Mouse (Mus musculus): Measurements from ENCODE around the gene Gm47841. TPM values are rescaled to one million over a fixed set of nuclear protein-coding genes. Genes with fewer than 3 reads are reported as not detected.

Gene Gm47841
- total RNA-seq, 2 experiments from 2014 or later = not detected

- no peak for DNase-seq (ENCODE audit: low spot score in 2 of 2)
- intact Hi-C loops (cut with DNase I) = no loop called here
These were observed 4.7 kb upstream of the Gm47841 start for GRCm38 (mm10) chr15:101051869-101052268.

GRCm38 (mm10) chr15:101048338-101048896 is 1.2 kb upstream of the Gm47841 start:
- DNase-seq (ENCODE audit: low spot score in 2 of 2) = no peak
- intact Hi-C loops (cut with DNase I) = loop anchor here (5.0 kb wide), 1 partner anchor 291 kb away; no protein-coding TSS in a partner anchor

- intact Hi-C loops (cut with DNase I) = loop anchor here (5.0 kb wide), 1 partner anchor 289 kb away; no protein-coding TSS in a partner anchor
- DNase-seq (ENCODE audit: low spot score in 2 of 2) = peak; percentile 57
These were observed 537 bp downstream of the Gm47841 start for GRCm38 (mm10) chr15:101046527-101047193.

- no peak for DNase-seq (ENCODE audit: low spot score in 2 of 2)
These were observed 1.1 kb downstream of the Gm47841 start for GRCm38 (mm10) chr15:101046039-101046526.

GRCm38 (mm10) chr15:101044531-101044930 is 2.7 kb downstream of the Gm47841 start:
- DNase-seq (ENCODE audit: low spot score in 2 of 2) = no peak
- intact Hi-C loops (cut with DNase I) = no loop called here

More at GRCm38 (mm10) chr15:101046039-101046526, 1.1 kb downstream of the Gm47841 start:
- intact Hi-C loops (cut with DNase I) = loop anchor here (5.0 kb wide), 1 partner anchor 289 kb away; no protein-coding TSS in a partner anchor

GRCm38 (mm10) chr15:101042613-101043012 is 4.6 kb downstream of the Gm47841 start:
- intact Hi-C loops (cut with DNase I) = no loop called here
- peak; percentile 73 to 78 for DNase-seq (ENCODE audit: low spot score in 2 of 2)

- intact Hi-C loops (cut with DNase I) = loop anchor here (2.0 kb wide), 1 partner anchor 171 kb away; no protein-coding TSS in a partner anchor
These were observed 5.2 kb downstream of the Gm47841 start for GRCm38 (mm10) chr15:101041966-101042365.

GRCm38 (mm10) chr15:101039651-101040050 is 7.5 kb downstream of the Gm47841 start:
- intact Hi-C loops (cut with DNase I) = loop anchor here (2.0 kb wide), 1 partner anchor 169 kb away; no protein-coding TSS in a partner anchor
- DNase-seq (ENCODE audit: low spot score in 2 of 2) = peak in 1 of 2 experiments; percentile 43

More at GRCm38 (mm10) chr15:101041966-101042365, 5.2 kb downstream of the Gm47841 start:
- no peak for DNase-seq (ENCODE audit: low spot score in 2 of 2)

GRCm38 (mm10) chr15:101028960-101029359 is 18.2 kb downstream of the Gm47841 start:
- intact Hi-C loops (cut with DNase I) = no loop called here

GRCm38 (mm10) chr15:101011352-101011751 is 35.8 kb downstream of the Gm47841 start:
- DNase-seq (ENCODE audit: low spot score in 2 of 2) = no peak
- intact Hi-C loops (cut with DNase I) = no loop called here

More at GRCm38 (mm10) chr15:101028960-101029359, 18.2 kb downstream of the Gm47841 start:
- DNase-seq (ENCODE audit: low spot score in 2 of 2) = no peak

- peak; percentile 39 to 64 for DNase-seq (ENCODE audit: low spot score in 2 of 2)
- intact Hi-C loops (cut with DNase I) = loop anchor here (5.0 kb wide), 1 partner anchor 136 kb away; no protein-coding TSS in a partner anchor
These were observed 38.7 kb downstream of the Gm47841 start for GRCm38 (mm10) chr15:101008386-101009010.

GRCm38 (mm10) chr15:101007236-101007635 is 40.0 kb downstream of the Gm47841 start:
- intact Hi-C loops (cut with DNase I) = loop anchor here (5.0 kb wide), 1 partner anchor 135 kb away; no protein-coding TSS in a partner anchor
- peak; percentile 51 to 84 for DNase-seq (ENCODE audit: low spot score in 2 of 2)

GRCm38 (mm10) chr15:101006251-101007040 is 40.8 kb downstream of the Gm47841 start:
- peak in 1 of 2 experiments; percentile 48 for DNase-seq (ENCODE audit: low spot score in 2 of 2)
- intact Hi-C loops (cut with DNase I) = loop anchor here (5.0 kb wide), 1 partner anchor 134 kb away; no protein-coding TSS in a partner anchor

- intact Hi-C loops (cut with DNase I) = loop anchor here (2.0 to 5.0 kb wide), 2 partner anchors 133 to 173 kb away; no protein-coding TSS in a partner anchor
- peak; percentile 72 to 95 for DNase-seq (ENCODE audit: low spot score in 2 of 2)
These were observed 41.5 kb downstream of the Gm47841 start for GRCm38 (mm10) chr15:101005717-101006116.

GRCm38 (mm10) chr15:101004538-101004937 is 42.7 kb downstream of the Gm47841 start:
- intact Hi-C loops (cut with DNase I) = loop anchor here (2.0 kb wide), 1 partner anchor 172 kb away; no protein-coding TSS in a partner anchor
- no peak for DNase-seq (ENCODE audit: low spot score in 2 of 2)

- DNase-seq (ENCODE audit: low spot score in 2 of 2) = no peak
- intact Hi-C loops (cut with DNase I) = no loop called here
These were observed 44.7 kb downstream of the Gm47841 start for GRCm38 (mm10) chr15:101002466-101002865.

- intact Hi-C loops (cut with DNase I) = no loop called here
- no peak for DNase-seq (ENCODE audit: low spot score in 2 of 2)
These were observed 45.5 kb downstream of the Gm47841 start for GRCm38 (mm10) chr15:101001685-101002084.

GRCm38 (mm10) chr15:100997090-100997489 is 50.1 kb downstream of the Gm47841 start:
- DNase-seq (ENCODE audit: low spot score in 2 of 2) = peak in 1 of 2 experiments; percentile 57
- intact Hi-C loops (cut with DNase I) = no loop called here

Measured in left cerebral cortex, postnatal 25 days (tissue).